In genomic region chr3:51552841-51553496, GRCm38 (mm10) we compare ENCODE assay signal across 8 mouse cellular contexts. TPM values are rescaled to one million over a fixed set of nuclear protein-coding genes. Genes with fewer than 3 reads are reported as not detected.
DNase-seq lines count a peak whose midpoint lies in the region; ATAC-seq and TF ChIP-seq lines count a peak whose summit lies in the region.

No protein-coding gene starts in this region.

- H3K9me3 ChIP-seq in kidney, embryonic 15.5 days (replicated peaks), result no peaks in the 10 kb centered on the region
- no peaks in the 10 kb centered on the region for H3K9me3 ChIP-seq in megakaryocyte, embryonic 14.5 days

- no peak overlapping the region for H3K27ac ChIP-seq in kidney, embryonic 15.5 days
- peak overlapping the region; percentile 52 for H3K27ac ChIP-seq in bone marrow macrophage, adult 2 months (ENCODE audit: insufficient read depth, low read depth, low read length)

- no peak overlapping the region for H3K9ac ChIP-seq in kidney, embryonic 15.5 days

- WGBS in kidney, embryonic 15.5 days, result 51% methylated on average over 10 of the region's 10 CpGs

- no peaks in the 10 kb centered on the region for H3K27me3 ChIP-seq in kidney, embryonic 15.5 days
- H3K27me3 ChIP-seq in megakaryocyte, embryonic 14.5 days (replicated peaks), result no peaks in the 10 kb centered on the region

- TF ChIP-seq CTCF in bone marrow macrophage, adult 2 months (IDR thresholded peaks at IDR 0.05; ENCODE audit: low read depth, low read length), result no peak

- no peak for TF ChIP-seq POLR2A in bone marrow macrophage, adult 2 months (IDR thresholded peaks at IDR 0.05; ENCODE audit: borderline replicate concordance, low read depth, low read length)

- 0 out of 2 replicates have a peak overlapping the region, but pooled peaks have one; percentile 28 for H3K4me2 ChIP-seq in kidney, embryonic 15.5 days

- no peak overlapping the region for H3K4me3 ChIP-seq in kidney, embryonic 15.5 days (replicated peaks)
- H3K4me3 ChIP-seq in bone marrow macrophage, adult 2 months (ENCODE audit: insufficient read depth, low read length), result peak overlapping the region; percentile 67
- H3K4me3 ChIP-seq in megakaryocyte, embryonic 14.5 days (replicated peaks), result peak overlapping the region; percentile 91

- ATAC-seq in kidney, embryonic 15.5 days (replicated peaks; ENCODE audit: low FRiP score), result no peak

- no peak for DNase-seq in kidney, adult 8-10 months
- peak; percentile 19 for DNase-seq in heart, postnatal 4 days
- peak; percentile 80 for DNase-seq in thymus, postnatal 4 days
- DNase-seq in cerebellum, adult 8-10 months, result no peak
- DNase-seq in layer of hippocampus, postnatal 14 days (ENCODE audit: low spot score in 2 of 2), result no peak

- peaks cover 19% of the 10 kb centered on the region for H3K36me3 ChIP-seq in kidney, embryonic 15.5 days
- peaks cover 57% of the 10 kb centered on the region for H3K36me3 ChIP-seq in megakaryocyte, embryonic 14.5 days (replicated peaks; ENCODE audit: low read length)

- peaks cover 35% of the 10 kb centered on the region for H3K4me1 ChIP-seq in kidney, embryonic 15.5 days
- H3K4me1 ChIP-seq in bone marrow macrophage, adult 2 months (ENCODE audit: control insufficient read depth, insufficient read depth, low read length), result peaks cover 33% of the 10 kb centered on the region
- peaks cover 80% of the 10 kb centered on the region for H3K4me1 ChIP-seq in megakaryocyte, embryonic 14.5 days

RNA-seq across cellular contexts. Expression of gene Setd7, which starts 7.7 kb away (rescaled TPM):
- polyA plus RNA-seq in kidney, embryonic 15.5 days (2015; fragmentation: Nextera tagmentation; extraction: Ambion mirVana), result 3.0 and 4.6 TPM in 2 replicates
- 26.2 and 28.6 TPM in 2 replicates for polyA plus RNA-seq in bone marrow macrophage, adult 2 months (2012; ENCODE audit: insufficient read depth, insufficient read length, missing spikeins)
- total RNA-seq in heart, postnatal 4 days (2021), result 10 to 100 TPM; 54.0 to 58.7 TPM
- 4.2 and 5.0 TPM in 2 replicates for polyA plus RNA-seq in megakaryocyte, embryonic 14.5 days (2012; ENCODE audit: insufficient read depth, low replicate concordance)
- total RNA-seq in layer of hippocampus, postnatal 14 days (2021), result 10 to 100 TPM; 88.8 to 95.4 TPM

Comparison
In these comparisons a context has a peak if more than half of its experiments do, and no peak if none do; other contexts are left out.
1. DNase-seq: peak in heart, postnatal 4 days (single experiment) and thymus, postnatal 4 days (single experiment); none in kidney, adult 8-10 months (0 of 2), cerebellum, adult 8-10 months (single experiment) and layer of hippocampus, postnatal 14 days (0 of 2).